Mouse (Mus musculus) neural tube, embryonic 15.5 days (tissue): ENCODE results near the gene Mmp14. TPM values are rescaled to one million over a fixed set of nuclear protein-coding genes. Genes with fewer than 3 reads are reported as not detected.

Source experiments
- ATAC-seq: fragments of 200-750 bp; cut with Nextera tagmentation; 2 replicates; pipeline ENCODE4 v1.8.0; 2017; ENCODE audit warnings: mild to moderate bottlenecking, moderate TSS enrichment, moderate library complexity; ENCODE audit not compliant: low FRiP score
- H3K27ac ChIP-seq: fragments of 300-500 bp; sonication (generic); replicated peaks from 2 replicates; pipeline ENCODE4 v1.5.1; 2015; ENCODE audit warnings: mild to moderate bottlenecking, inconsistent platforms
- H3K27me3 ChIP-seq: fragments of 300-500 bp; sonication (generic); replicated peaks from 2 replicates; pipeline ENCODE4 v1.6.1; 2015; ENCODE audit warnings: inconsistent platforms
- H3K36me3 ChIP-seq: fragments of 300-500 bp; sonication (generic); 2 replicates; pipeline ENCODE4 v1.6.1; 2015; ENCODE audit warnings: inconsistent platforms
- H3K4me1 ChIP-seq: fragments of 300-500 bp; sonication (generic); 2 replicates; pipeline ENCODE4 v1.6.1; 2015; ENCODE audit warnings: inconsistent platforms
- H3K4me2 ChIP-seq: fragments of 300-500 bp; sonication (generic); 2 replicates; pipeline ENCODE4 v1.6.1; 2015; ENCODE audit warnings: inconsistent platforms, mild to moderate bottlenecking, moderate library complexity
- H3K4me3 ChIP-seq: fragments of 300-500 bp; sonication (generic); replicated peaks from 2 replicates; pipeline ENCODE4 v1.5.1; 2015; ENCODE audit warnings: mild to moderate bottlenecking, inconsistent platforms
- H3K9ac ChIP-seq: fragments of 300-500 bp; sonication (generic); replicated peaks from 2 replicates; pipeline ENCODE4 v1.6.1; 2015; ENCODE audit warnings: mild to moderate bottlenecking, inconsistent platforms
- H3K9me3 ChIP-seq: fragments of 300-500 bp; sonication (generic); replicated peaks from 2 replicates; pipeline ENCODE4 v1.6.1; 2016; ENCODE audit warnings: inconsistent platforms
- WGBS: fragments of 180-500 bp; shearing (Covaris S2); methylation state at CpG from one replicate; pipeline ENCODE4 v1.1.7; 2015; ENCODE audit warnings: mixed read lengths; 5-methylcytosine and 5-hydroxymethylcytosine counted together
- polyA plus RNA-seq: library from polyadenylated mRNA; unstranded; fragments of >200 nt; fragmentation: Nextera tagmentation; extraction: Ambion mirVana; gene quantifications from 2 replicates; pipeline ENCODE4 v1.2.1, GENCODE M21; 2015

Mmp14 gene
- polyA plus RNA-seq, 1 experiment from 2014 or later, result 40.7 TPM

GRCm38 (mm10) chr14:54397872-54398527, 33.4 kb upstream of the Mmp14 start:
- Histone ChIP-seq H3K4me2 (no peak overlapping the region), H3K4me1 (no peaks in the 10 kb centered on the region), H3K27me3 (no peaks in the 10 kb centered on the region), H3K9ac (no peak overlapping the region), H3K4me3 (no peak overlapping the region), H3K36me3 (no peaks in the 10 kb centered on the region), H3K27ac (no peak overlapping the region), H3K9me3 (no peaks in the 10 kb centered on the region)
- 79% methylated on average over 7 of the region's 7 CpGs for WGBS
- no peak for ATAC-seq

DNA sequence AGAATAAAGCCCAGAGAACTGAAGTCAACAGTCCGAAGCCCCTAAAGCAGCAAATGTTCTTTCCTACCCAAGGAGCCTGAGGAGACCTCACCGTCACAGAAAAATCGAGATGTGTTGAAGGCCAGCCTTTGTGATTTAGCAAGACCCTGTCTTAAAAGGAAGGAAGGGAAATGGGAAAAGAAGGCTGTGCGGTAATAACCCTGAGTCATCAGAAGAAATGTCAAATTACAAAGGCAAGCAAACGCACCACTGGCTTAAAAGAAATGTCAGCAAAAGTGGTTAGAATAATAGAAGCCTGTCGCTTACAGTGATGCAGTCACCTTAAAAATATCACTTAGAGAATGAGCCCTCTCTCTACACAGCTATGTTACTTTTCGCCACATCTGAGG, 32.9 kb upstream of the Mmp14 start:
- Histone ChIP-seq H3K9me3 (no peaks in the 10 kb centered on the region), H3K27ac (no peak overlapping the region), H3K9ac (no peak overlapping the region), H3K4me2 (no peak overlapping the region), H3K27me3 (no peaks in the 10 kb centered on the region), H3K4me1 (no peaks in the 10 kb centered on the region), H3K36me3 (no peaks in the 10 kb centered on the region), H3K4me3 (no peak overlapping the region)
- WGBS, result 75% methylated on average over 7 of the region's 7 CpGs
- no peak for ATAC-seq

- Histone ChIP-seq H3K27me3 (no peaks in the 10 kb centered on the region), H3K4me3 (no peak overlapping the region), H3K4me2 (no peak overlapping the region), H3K36me3 (no peaks in the 10 kb centered on the region), H3K4me1 (no peaks in the 10 kb centered on the region), H3K27ac (no peak overlapping the region), H3K9me3 (no peaks in the 10 kb centered on the region), H3K9ac (no peak overlapping the region)
- ATAC-seq, result no peak
- WGBS, result 42% methylated on average over 8 of the region's 8 CpGs
These were observed 32.5 kb upstream of the Mmp14 start for GRCm38 (mm10) chr14:54398921-54399382.

GRCm38 (mm10) chr14:54401723-54402122, 29.7 kb upstream of the Mmp14 start:
- Histone ChIP-seq H3K27ac (no peak overlapping the region), H3K36me3 (no peaks in the 10 kb centered on the region), H3K4me1 (no peaks in the 10 kb centered on the region), H3K4me3 (no peak overlapping the region), H3K9me3 (no peaks in the 10 kb centered on the region), H3K27me3 (no peaks in the 10 kb centered on the region), H3K9ac (no peak overlapping the region), H3K4me2 (no peak overlapping the region)
- 51% methylated on average over 3 of the region's 3 CpGs for WGBS
- no peak for ATAC-seq

GRCm38 (mm10) chr14:54408336-54409056, 22.9 kb upstream of the Mmp14 start:
- Histone ChIP-seq H3K9me3 (no peaks in the 10 kb centered on the region), H3K27me3 (no peaks in the 10 kb centered on the region), H3K27ac (no peak overlapping the region), H3K9ac (no peak overlapping the region), H3K4me1 (peaks cover 9% of the 10 kb centered on the region; the same call in 1 of the 2 replicates), H3K36me3 (no peaks in the 10 kb centered on the region), H3K4me3 (no peak overlapping the region), H3K4me2 (peak overlapping the region; percentile 11)
- no peak for ATAC-seq
- WGBS, result 86% methylated on average over 25 of the region's 25 CpGs

DNA sequence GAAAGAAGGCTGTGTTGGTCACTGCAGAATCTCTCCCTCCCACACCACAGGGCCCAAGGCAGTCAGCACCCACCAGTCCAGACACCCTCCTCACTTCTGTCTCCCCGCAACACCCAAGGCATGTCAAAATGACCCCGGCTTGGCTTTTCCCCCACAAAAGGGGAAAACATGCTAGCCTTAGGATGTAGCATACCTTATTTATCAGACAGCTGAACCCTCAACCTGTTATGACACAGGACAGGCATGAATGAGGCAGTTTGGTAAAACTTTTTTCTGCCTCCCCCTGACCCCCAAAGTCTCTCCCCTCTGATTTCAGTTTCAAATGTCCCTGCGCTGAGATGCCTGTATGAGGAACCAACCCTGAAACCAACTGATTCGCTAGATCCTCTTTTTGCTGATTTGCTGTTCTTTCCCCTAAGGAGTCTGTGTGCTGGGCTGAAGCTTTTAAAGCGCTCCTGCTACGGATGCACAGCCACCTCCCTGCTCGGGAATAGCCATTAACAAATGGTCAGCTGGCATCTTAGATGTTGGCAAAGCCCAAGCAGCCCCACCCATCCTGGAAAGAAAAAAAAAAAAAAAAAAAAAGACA, 22.3 kb upstream of the Mmp14 start:
- no peak overlapping the region for H3K4me3 ChIP-seq
- H3K9ac ChIP-seq, result no peak overlapping the region
- peaks cover 6% of the 10 kb centered on the region; the same call in 1 of the 2 replicates for H3K27me3 ChIP-seq
- no peak overlapping the region for H3K27ac ChIP-seq
- peaks cover 15% of the 10 kb centered on the region for H3K4me1 ChIP-seq
- no peaks in the 10 kb centered on the region for H3K9me3 ChIP-seq
- WGBS, result 72% methylated on average over 7 of the region's 7 CpGs
- H3K36me3 ChIP-seq, result no peaks in the 10 kb centered on the region
- ATAC-seq, result no peak
- H3K4me2 ChIP-seq, result peak overlapping the region; percentile 25

DNA sequence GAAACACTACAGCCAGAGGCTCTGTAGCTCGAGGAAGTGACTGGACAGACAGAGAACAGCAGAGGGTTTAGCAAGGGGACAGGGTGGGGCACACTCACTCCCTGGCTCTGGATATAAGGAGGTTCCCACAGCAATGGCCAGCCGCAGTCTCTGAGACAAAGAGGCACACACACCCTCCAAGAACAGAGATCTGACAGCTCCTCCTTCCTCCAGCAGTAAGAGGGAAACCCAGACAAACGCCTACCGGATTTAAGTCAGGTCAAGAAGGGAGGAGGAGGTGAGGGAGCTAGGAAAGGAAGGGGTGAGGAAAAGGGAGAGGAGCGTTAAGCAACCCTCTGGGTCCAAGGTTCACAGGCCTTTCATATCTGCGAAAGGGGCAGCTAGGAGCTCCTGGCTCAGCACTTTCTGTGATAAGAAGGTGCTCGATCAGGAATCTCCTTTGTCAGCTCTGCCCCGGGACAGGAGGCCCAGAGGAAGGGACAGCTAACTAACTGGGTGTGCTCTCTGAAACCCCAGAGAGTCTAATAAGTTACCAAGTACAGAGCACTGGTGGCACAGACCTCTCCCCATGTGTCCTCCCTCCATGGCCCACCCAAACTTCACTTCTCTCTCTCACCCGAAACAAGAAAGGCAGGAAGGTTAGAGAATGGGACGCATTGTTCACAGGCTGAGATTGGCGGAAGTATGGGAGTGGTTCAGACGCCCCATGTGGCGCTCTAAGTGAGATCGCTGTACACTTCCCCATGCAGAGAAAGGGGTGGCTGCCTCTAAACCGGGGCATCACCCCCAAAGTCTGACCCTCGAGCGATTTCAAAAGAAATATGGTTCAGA, 21.2 kb upstream of the Mmp14 start:
- Histone ChIP-seq H3K27me3 (peaks cover 14% of the 10 kb centered on the region; the same call in 1 of the 2 replicates), H3K9me3 (no peaks in the 10 kb centered on the region), H3K9ac (no peak overlapping the region), H3K4me1 (peaks cover 17% of the 10 kb centered on the region), H3K4me3 (no peak overlapping the region), H3K36me3 (no peaks in the 10 kb centered on the region), H3K27ac (0 out of 2 replicates have a peak overlapping the region, but pooled peaks have one; percentile 25), H3K4me2 (peak overlapping the region; percentile 25; the same call in 1 of the 2 replicates)
- WGBS, result 57% methylated on average over 17 of the region's 17 CpGs
- ATAC-seq, result no peak

DNA sequence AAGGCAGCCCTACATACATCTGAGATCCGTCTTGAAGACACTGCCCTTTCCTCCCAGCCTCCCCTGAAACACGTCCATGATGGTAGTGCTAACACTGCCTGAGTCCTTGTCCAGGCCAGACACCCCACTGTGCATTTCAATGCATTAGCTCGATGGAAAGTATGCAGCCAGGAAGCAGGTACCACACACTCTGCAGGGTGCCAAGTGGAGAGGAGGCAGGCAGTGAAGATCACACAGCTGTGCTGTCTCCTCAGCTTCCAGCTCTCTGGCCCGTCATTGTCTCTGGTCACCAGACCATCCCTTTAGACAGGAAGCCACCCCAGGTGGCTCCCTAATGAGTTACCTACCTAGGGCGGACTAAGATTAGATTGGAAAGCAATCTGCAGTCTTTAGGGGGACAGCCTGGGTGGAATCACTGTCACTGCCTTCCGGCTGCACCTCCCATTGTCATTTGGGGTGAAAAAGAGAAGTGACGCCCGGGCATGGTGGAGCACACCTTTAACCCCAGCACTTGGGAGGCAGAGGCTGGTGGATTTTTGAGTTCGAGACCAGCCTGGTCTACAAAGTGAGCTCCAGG, 19.3 kb upstream of the Mmp14 start:
- no peak overlapping the region for H3K4me2 ChIP-seq
- H3K4me1 ChIP-seq, result peaks cover 17% of the 10 kb centered on the region
- no peak for ATAC-seq
- no peaks in the 10 kb centered on the region for H3K9me3 ChIP-seq
- H3K9ac ChIP-seq, result no peak overlapping the region
- no peak overlapping the region for H3K4me3 ChIP-seq
- peaks cover 24% of the 10 kb centered on the region for H3K27me3 ChIP-seq
- 42% methylated on average over 9 of the region's 9 CpGs for WGBS
- H3K27ac ChIP-seq, result no peak overlapping the region
- no peaks in the 10 kb centered on the region for H3K36me3 ChIP-seq

GRCm38 (mm10) chr14:54412629-54413170, 18.7 kb upstream of the Mmp14 start:
- Histone ChIP-seq H3K4me2 (no peak overlapping the region), H3K36me3 (no peaks in the 10 kb centered on the region), H3K9ac (no peak overlapping the region), H3K9me3 (no peaks in the 10 kb centered on the region), H3K4me3 (no peak overlapping the region), H3K27me3 (peaks cover 28% of the 10 kb centered on the region), H3K27ac (no peak overlapping the region), H3K4me1 (peaks cover 21% of the 10 kb centered on the region)
- 52% methylated on average over 2 of the region's 2 CpGs for WGBS
- no peak for ATAC-seq

DNA sequence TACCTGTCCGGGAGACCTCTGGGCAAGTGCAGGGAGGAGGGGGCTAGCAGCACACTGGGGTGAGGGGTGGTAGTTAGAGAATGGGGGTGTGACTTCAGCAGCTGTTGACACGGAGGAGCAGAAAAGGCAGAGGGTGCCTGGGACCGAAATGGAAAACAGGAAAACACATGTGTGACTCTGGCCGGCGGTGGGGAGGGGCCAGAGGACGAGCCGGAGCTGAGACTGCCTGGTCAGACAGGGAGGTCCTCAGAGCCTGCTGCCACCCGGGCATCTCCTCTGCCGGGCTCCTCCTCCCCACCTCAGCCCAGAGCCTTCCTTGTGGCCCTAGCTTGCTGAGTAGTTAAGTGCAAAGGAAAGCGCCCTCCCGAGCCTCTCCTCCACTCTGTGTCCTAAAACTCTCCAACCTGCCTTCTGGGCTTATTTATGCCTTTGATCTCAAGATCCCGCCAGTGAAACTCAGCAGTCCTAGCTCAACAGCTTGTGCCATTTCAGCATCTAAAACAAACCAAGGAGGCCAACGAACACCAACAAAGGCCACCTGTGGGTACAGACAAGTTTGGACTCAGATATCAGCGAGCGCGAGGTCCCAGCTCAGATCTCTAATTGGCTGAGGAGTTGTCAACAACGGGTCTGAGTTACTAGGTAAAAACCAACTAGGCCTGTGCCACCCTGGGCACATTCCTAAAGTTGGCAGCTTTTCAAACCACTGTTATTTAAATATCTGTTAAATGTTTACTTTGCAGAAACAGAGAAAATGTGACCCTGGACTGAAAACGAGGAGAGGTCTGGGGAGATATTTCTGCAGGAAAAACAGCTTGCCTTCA, 17.3 kb upstream of the Mmp14 start:
- Histone ChIP-seq H3K4me1 (peaks cover 22% of the 10 kb centered on the region), H3K4me3 (peak overlapping the region; percentile 4; the same call in 1 of the 2 replicates), H3K4me2 (peak overlapping the region; percentile 40), H3K27me3 (peaks cover 28% of the 10 kb centered on the region), H3K27ac (no peak overlapping the region), H3K9ac (no peak overlapping the region), H3K9me3 (no peaks in the 10 kb centered on the region), H3K36me3 (no peaks in the 10 kb centered on the region)
- WGBS, result 13% methylated on average over 18 of the region's 18 CpGs
- peak; percentile 15; the same call in 1 of the 2 replicates for ATAC-seq
